Mouse (Mus musculus) ES-Bruce4 (cell line): ENCODE measurements around the gene Sept1.

Experiments
- CTCF ChIP-seq: IDR thresholded peaks from one replicate; pipeline ENCODE4 v1.8.1; 2011; ENCODE audit warnings: low read depth, low read length
- POLR2A ChIP-seq: IDR thresholded peaks from one replicate; pipeline ENCODE4 v1.8.1; 2011; ENCODE audit warnings: low read length; ENCODE audit not compliant: insufficient read depth

DNA sequence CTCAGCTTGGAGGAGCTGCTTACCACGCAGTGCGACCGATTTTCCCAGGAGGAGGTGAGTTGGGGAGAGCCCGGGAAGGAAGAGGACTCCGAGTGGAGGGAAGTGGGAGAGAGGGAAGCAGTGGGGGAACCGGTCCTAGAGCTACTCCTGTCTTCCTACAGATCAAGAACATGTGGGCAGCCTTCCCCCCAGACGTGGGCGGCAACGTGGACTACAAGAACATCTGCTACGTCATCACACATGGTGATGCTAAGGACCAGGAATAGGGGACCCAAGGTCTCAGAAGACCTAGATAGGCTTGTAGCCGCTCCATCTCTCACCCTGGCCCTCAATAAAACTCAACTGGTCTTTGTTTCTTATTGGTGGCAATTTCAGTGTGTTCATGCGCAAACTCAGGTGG lies 19.0 kb downstream of the Sept1 start:
- TF ChIP-seq CTCF (no peak), POLR2A (no peak)
